Mouse (Mus musculus) lung, postnatal 14 days (tissue): Measurements from ENCODE around the gene Slc1a2.

Experiments used
- DNase-seq: peaks from one replicate; pipeline ENCODE4 v3.0.0; 2021

The Slc1a2 gene

DNA sequence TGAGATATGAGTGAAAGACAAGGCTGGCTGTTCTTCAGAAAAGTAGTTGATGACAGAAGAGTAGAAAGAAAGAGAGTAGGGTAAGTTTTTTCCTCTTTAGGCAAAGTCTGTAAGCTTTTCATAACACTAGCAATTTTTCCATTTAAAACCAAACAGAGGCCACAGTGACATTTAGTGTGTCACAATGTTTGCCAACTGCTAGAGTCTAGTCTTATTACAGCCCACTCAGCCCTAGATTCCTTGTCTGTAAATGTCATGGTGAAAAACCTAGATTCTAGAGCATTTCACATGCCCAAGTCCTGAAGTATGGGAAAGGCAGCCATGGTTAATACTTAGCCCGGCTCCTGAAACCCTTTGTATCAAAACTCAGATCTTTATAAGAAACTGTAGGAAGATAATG is 112.8 kb downstream of the Slc1a2 start:
- DNase-seq = no peak

GRCm38 (mm10) chr2:102772276-102772675 is 113.8 kb downstream of the Slc1a2 start:
- DNase-seq = no peak

- DNase-seq = no peak
These were observed 116.2 kb downstream of the Slc1a2 start for GRCm38 (mm10) chr2:102774700-102775099.

GRCm38 (mm10) chr2:102775561-102775960 is 117.1 kb downstream of the Slc1a2 start:
- DNase-seq = no peak

DNA sequence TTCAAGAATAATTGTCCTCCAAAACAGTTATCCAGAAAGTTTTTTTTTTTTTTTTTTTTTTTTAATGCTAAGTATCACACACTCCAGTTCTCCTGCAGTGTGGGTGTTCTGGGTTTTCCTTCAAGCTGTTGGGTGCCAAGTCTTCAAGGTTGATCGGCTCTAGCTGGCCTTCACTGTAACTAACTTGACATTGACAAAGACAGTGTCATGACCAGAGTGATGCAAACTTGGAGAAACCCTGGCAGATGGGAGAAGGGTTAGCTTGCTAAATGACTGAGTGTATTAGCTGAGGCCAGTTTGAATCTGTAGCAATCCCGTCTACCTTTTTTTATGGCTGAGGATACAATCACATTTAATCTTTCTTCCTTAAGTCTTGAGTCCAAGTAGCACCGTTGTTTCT is 119.7 kb downstream of the Slc1a2 start:
- DNase-seq = no peak

GRCm38 (mm10) chr2:102782751-102783150 is 124.3 kb downstream of the Slc1a2 start:
- DNase-seq = no peak

GRCm38 (mm10) chr2:102785696-102786095 is 127.2 kb downstream of the Slc1a2 start:
- no peak for DNase-seq

DNA sequence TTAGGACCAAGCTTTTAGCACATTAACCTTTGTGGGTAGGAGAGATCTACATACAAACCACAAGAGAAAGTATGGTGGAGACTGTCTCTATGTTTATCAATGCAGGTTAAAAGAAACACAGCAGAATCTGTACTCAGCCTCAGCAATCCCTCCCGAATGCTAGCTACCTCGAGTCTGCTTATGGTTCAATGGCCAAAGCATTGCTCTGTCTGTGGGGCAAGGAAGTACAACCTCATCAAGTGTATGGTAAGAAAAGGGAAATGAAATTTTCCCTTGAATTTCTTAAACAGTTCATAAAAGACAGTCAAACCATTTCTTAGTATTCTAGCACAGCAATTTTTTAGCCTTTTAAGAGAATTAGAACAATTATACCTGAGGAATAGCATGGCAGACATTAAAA is 133.2 kb downstream of the Slc1a2 start:
- DNase-seq = no peak

GRCm38 (mm10) chr2:102792804-102793203 is 134.3 kb downstream of the Slc1a2 start:
- DNase-seq = no peak

GRCm38 (mm10) chr2:102795034-102795433 is 136.6 kb downstream of the Slc1a2 start:
- DNase-seq = no peak

GRCm38 (mm10) chr2:102798149-102798548 is 139.7 kb downstream of the Slc1a2 start:
- DNase-seq = no peak

GRCm38 (mm10) chr2:102801899-102802298 is 143.4 kb downstream of the Slc1a2 start:
- no peak for DNase-seq

GRCm38 (mm10) chr2:102804109-102804508 is 145.7 kb downstream of the Slc1a2 start:
- peak; percentile 25 for DNase-seq

- DNase-seq = peak; percentile 49
These were observed 146.8 kb downstream of the Slc1a2 start for GRCm38 (mm10) chr2:102805283-102805682.

DNA sequence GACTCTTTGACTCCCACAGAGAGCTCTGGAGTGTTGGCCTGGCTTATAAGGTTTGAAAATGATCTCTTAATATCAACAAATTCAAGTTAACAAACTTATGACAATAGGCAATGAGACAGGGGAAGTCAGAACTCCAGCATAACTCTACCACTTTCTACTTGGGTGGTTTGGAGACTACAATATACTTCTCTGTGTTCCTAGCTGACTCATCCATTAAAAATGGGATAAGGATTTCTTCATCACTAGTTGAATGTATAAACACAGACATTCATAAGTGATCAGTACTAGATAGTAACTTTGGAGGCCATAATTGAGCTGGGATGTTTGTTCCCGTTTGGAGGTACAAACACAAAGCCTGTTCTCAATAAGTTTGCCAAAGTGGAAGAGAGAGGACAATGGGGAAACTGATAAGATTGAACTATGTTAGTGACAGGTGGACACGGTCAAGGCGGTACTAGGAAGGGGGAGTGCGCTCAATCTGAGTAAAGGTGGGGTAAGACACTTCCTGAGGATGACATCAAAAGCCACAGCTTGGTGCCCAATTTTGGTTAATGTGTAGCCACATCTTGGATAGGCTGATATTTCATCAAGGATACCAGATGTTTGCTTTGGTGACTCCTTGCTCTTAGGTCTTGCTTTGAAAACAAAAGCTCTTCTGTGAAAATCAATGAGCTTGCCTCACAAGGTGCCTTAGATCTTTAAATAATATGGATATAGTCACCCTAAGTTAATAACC is 147.5 kb downstream of the Slc1a2 start:
- DNase-seq = no peak

GRCm38 (mm10) chr2:102807633-102808032 is 149.2 kb downstream of the Slc1a2 start:
- no peak for DNase-seq

GRCm38 (mm10) chr2:102809436-102809835 is 151.0 kb downstream of the Slc1a2 start:
- DNase-seq = no peak

- no peak for DNase-seq
These were observed 154.3 kb downstream of the Slc1a2 start for GRCm38 (mm10) chr2:102812756-102813155.

DNA sequence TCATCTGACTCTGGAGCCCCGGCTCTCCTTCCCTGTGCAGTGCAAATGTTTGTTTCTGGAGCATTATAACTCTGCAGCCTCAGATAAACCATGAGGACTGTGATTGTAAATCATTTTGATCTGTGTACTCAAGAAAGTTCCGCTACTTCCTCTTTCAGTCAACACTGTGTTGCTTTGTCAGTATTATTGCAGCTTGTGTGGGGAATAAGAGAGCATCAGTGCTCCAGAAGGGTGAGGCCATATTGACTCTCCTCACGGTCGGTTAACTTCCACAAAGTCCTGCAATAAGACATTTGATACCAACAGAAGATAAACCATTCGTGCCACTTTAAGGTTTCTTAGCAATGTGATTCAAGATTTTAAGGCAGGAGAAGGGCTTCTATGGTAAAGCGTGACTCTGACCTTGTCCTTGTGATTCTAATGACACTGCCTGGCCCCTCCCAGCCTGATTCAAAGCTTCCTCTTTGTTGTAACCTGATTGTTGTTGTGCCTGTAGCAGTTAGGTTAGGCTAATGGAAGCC is 156.9 kb downstream of the Slc1a2 start:
- DNase-seq = peak; percentile 16

DNA sequence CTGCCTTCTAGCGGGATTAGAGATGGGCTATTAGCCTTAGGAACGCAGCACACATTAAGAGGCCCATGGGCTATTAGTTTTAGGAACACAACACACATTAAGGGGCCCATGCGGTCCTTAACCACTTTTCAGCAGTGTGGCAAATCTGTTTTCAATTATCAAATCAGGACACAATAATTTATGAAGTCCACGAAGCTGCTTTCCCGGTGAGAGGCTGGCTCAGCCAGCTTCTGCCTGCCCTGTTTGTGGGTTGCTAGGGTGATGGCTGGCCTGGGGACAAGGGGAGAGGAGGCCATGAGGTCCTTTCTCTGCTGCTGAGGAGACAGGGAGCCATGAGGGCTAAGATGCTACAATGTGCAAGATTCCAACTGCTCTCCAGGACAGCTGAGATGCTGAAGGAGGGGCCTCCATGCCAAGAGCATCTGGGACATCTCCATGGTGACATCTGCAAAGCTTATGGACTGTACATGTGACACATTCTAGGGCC is 161.8 kb downstream of the Slc1a2 start:
- DNase-seq = peak; percentile 12

- no peak for DNase-seq
These were observed 162.3 kb downstream of the Slc1a2 start for GRCm38 (mm10) chr2:102820790-102821189.

- no peak for DNase-seq
These were observed 163.6 kb downstream of the Slc1a2 start for GRCm38 (mm10) chr2:102822036-102822435.

- no peak for DNase-seq
These were observed 167.6 kb downstream of the Slc1a2 start for GRCm38 (mm10) chr2:102825961-102826633.

DNA sequence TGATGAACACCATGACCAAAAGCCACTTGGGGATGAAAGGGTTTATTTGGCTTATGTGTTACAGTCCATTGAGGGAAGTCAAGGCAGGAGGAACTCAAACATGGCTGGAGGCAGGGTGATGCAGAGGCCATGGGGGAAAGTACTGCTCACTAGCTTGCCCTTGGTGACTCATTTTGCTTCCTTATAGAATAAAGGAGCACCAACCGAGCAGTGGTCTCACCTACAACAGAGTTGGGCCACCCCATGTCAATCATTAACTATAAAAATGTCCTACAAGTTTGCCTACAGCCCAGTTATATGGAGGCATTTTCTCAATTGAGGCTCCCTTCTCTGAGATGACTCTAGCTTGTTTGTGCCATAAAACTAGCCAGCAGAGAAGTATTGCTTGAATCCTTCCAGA is 169.4 kb downstream of the Slc1a2 start:
- no peak for DNase-seq
